Mouse (Mus musculus) heart, postnatal 0 days (tissue): ENCODE data around the gene Gm11111. TPM values are rescaled to one million over a fixed set of nuclear protein-coding genes. Genes with fewer than 3 reads are reported as not detected.
"Not testable (repeated sequence)": the region's sequence is repeated elsewhere in the genome, so short reads cannot be mapped to it uniquely, and the experiment has no call there.

Source experiments
- ATAC-seq: fragments of 200-750 bp; cut with Nextera tagmentation; 2 replicates; pipeline ENCODE4 v1.8.0; 2017; ENCODE audit warnings: low read depth, moderate number of reproducible peaks, moderate library complexity; ENCODE audit not compliant: insufficient read depth
- DNase-seq: peaks from one replicate; pipeline ENCODE4 v3.0.0-alpha.2; 2016; ENCODE audit warnings: low spot score
- H3K27ac ChIP-seq: fragments of 300-500 bp; sonication (generic); 2 replicates; pipeline ENCODE4 v1.5.1; 2014; ENCODE audit warnings: low read depth, mild to moderate bottlenecking
- H3K27me3 ChIP-seq: fragments of 300-500 bp; sonication (generic); 2 replicates; pipeline ENCODE4 v1.6.1; 2014; ENCODE audit warnings: low read length, mixed read lengths; ENCODE audit not compliant: control insufficient read depth, insufficient read depth
- H3K36me3 ChIP-seq: fragments of 300-500 bp; sonication (generic); replicated peaks from 2 replicates; pipeline ENCODE4 v1.6.1; 2014; ENCODE audit warnings: low read length, mixed read lengths; ENCODE audit not compliant: control insufficient read depth, insufficient read depth
- H3K4me1 ChIP-seq: fragments of 300-500 bp; sonication (generic); 2 replicates; pipeline ENCODE4 v1.6.1; 2014; ENCODE audit warnings: antibody characterized with exemption; ENCODE audit not compliant: control insufficient read depth, insufficient read depth
- H3K4me2 ChIP-seq: fragments of 300-500 bp; sonication (generic); 2 replicates; pipeline ENCODE4 v1.6.1; 2014; ENCODE audit warnings: low read depth, mild to moderate bottlenecking, low read length, moderate library complexity
- H3K4me3 ChIP-seq: fragments of 300-500 bp; sonication (generic); 2 replicates; pipeline ENCODE4 v1.5.1; 2014; ENCODE audit warnings: low read depth, low read length
- H3K9ac ChIP-seq: fragments of 300-500 bp; sonication (generic); replicated peaks from 2 replicates; pipeline ENCODE4 v1.6.1; 2014; ENCODE audit warnings: low read depth, low read length, mixed read lengths
- H3K9me3 ChIP-seq: fragments of 300-500 bp; sonication (generic); replicated peaks from 2 replicates; pipeline ENCODE4 v1.6.1; 2016; ENCODE audit warnings: low read length; ENCODE audit not compliant: control insufficient read depth
- CTCF ChIP-seq: IDR thresholded peaks from 2 replicates; pipeline ENCODE4 v1.5.1; 2016; ENCODE audit warnings: antibody characterized with exemption, control low read depth, low read depth
- EP300 ChIP-seq: IDR thresholded peaks from 2 replicates; pipeline ENCODE4 v1.6.1; 2016; ENCODE audit warnings: antibody characterized with exemption, low read depth
- WGBS: fragments of 180-500 bp; shearing (Covaris S2); extraction: QIAGEN DNeasy Blood & Tissue Kit; methylation state at CpG from one replicate; pipeline ENCODE4 v1.1.7; 2014; 5-methylcytosine and 5-hydroxymethylcytosine counted together
- polyA plus RNA-seq: library from polyadenylated mRNA; unstranded; fragments of >200 nt; fragmentation: Nextera tagmentation; extraction: Ambion mirVana; gene quantifications from 2 replicates; pipeline ENCODE4 v1.2.1, GENCODE M21; 2015
- total RNA-seq: library from RNA; depleted of rRNA; stranded (reverse); fragments of >200 nt; gene quantifications from 2 replicates; pipeline ENCODE4 v1.2.3, GENCODE M21; 2014; ENCODE audit warnings: low replicate concordance

Gm11111 gene
- total and polyA plus RNA-seq, 2 experiments from 2014 or later: not detected

GRCm38 (mm10) chr5:98574711-98575470, 22.4 kb downstream of the Gm11111 start:
- ATAC-seq (no peak), DNase-seq (no peak)
- H3K4me2 ChIP-seq: no peak overlapping the region
- H3K9me3 ChIP-seq: no peaks in the 10 kb centered on the region
- H3K9ac ChIP-seq: no peak overlapping the region
- H3K4me1 ChIP-seq: no peaks in the 10 kb centered on the region
- H3K36me3 ChIP-seq: no peaks in the 10 kb centered on the region
- TF ChIP-seq CTCF (no peak), EP300 (no peak)
- no peak overlapping the region for H3K4me3 ChIP-seq
- no peak overlapping the region for H3K27ac ChIP-seq
- H3K27me3 ChIP-seq: no peaks in the 10 kb centered on the region
- WGBS: 63% methylated on average over 12 of the region's 12 CpGs

DNA sequence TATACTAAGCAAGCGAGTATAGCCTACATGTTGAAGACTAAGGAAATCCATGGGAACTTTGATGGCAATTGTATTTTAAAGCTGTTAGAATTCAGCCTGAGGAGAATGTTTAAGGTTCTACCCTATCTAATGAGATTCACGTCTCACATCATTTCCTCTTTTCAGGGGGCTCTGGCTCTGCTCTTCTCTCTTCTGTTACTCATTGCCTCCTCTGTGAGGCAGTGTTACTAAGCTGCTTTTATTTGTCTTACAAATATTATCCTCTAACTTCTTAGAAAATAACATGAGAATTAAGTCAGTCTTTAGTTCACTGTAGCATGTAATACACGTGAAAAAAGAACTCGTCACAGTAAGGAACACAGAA, 23.0 kb downstream of the Gm11111 start:
- Histone ChIP-seq H3K27me3 (no peaks in the 10 kb centered on the region), H3K9ac (no peak overlapping the region), H3K4me1 (no peaks in the 10 kb centered on the region), H3K4me3 (no peak overlapping the region), H3K9me3 (no peaks in the 10 kb centered on the region), H3K36me3 (no peaks in the 10 kb centered on the region), H3K27ac (no peak overlapping the region), H3K4me2 (no peak overlapping the region)
- no peak for TF ChIP-seq EP300
- no peak for TF ChIP-seq CTCF
- DNase-seq (no peak), ATAC-seq (no peak)
- WGBS: 78% methylated on average over 4 of the region's 4 CpGs

GRCm38 (mm10) chr5:98576538-98576937, 24.0 kb downstream of the Gm11111 start:
- DNase-seq, H3K9ac ChIP-seq, H3K4me2 ChIP-seq, H3K36me3 ChIP-seq, ATAC-seq, H3K27me3 ChIP-seq, H3K9me3 ChIP-seq, H3K27ac ChIP-seq, H3K4me1 ChIP-seq, H3K4me3 ChIP-seq: not testable (repeated sequence)
- WGBS: 78% methylated on average over 6 of the region's 6 CpGs

DNA sequence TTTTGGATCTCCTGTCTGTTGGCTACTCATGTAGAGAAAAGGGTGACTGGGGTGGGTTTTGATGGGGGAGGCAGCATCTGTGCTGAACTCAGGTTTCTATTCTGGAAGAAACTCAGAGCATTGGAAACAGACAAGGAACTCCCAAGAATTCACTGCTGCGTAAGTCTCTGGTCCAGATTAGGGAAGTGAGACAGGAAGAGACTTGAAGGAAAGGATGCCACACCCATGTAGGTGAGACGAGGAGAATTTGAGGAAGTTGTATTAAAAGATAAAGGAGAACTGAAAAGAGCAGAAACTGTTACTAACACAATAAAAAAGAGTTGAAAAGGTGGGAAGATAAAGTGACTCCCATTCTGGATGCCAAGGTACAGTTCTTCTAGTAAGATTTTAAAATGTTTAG, 25.9 kb downstream of the Gm11111 start:
- TF ChIP-seq EP300 (no peak), CTCF (no peak)
- Histone ChIP-seq H3K4me2 (no peak overlapping the region), H3K27me3 (no peaks in the 10 kb centered on the region), H3K4me3 (no peak overlapping the region), H3K9ac (no peak overlapping the region), H3K4me1 (no peaks in the 10 kb centered on the region), H3K9me3 (no peaks in the 10 kb centered on the region), H3K36me3 (no peaks in the 10 kb centered on the region), H3K27ac (no peak overlapping the region)
- ATAC-seq (no peak), DNase-seq (no peak)
- WGBS: 56% methylated on average over 2 of the region's 2 CpGs

GRCm38 (mm10) chr5:98580811-98581210, 28.3 kb downstream of the Gm11111 start:
- no peak for TF ChIP-seq EP300
- no peak for TF ChIP-seq CTCF
- no peaks in the 10 kb centered on the region for H3K9me3 ChIP-seq
- no peak for DNase-seq
- H3K27ac ChIP-seq: no peak overlapping the region
- WGBS: 41% methylated on average over 5 of the region's 5 CpGs
- no peaks in the 10 kb centered on the region for H3K4me1 ChIP-seq
- H3K9ac ChIP-seq: no peak overlapping the region
- H3K36me3 ChIP-seq: no peaks in the 10 kb centered on the region
- H3K4me3 ChIP-seq: no peak overlapping the region
- H3K4me2 ChIP-seq: no peak overlapping the region
- H3K27me3 ChIP-seq: no peaks in the 10 kb centered on the region
- ATAC-seq: no peak

- Histone ChIP-seq H3K27ac (no peak overlapping the region), H3K4me1 (no peaks in the 10 kb centered on the region), H3K9ac (no peak overlapping the region), H3K9me3 (no peaks in the 10 kb centered on the region), H3K27me3 (no peaks in the 10 kb centered on the region), H3K4me3 (no peak overlapping the region), H3K4me2 (no peak overlapping the region), H3K36me3 (no peaks in the 10 kb centered on the region)
- DNase-seq: no peak
- 76% methylated on average over 3 of the region's 3 CpGs for WGBS
- TF ChIP-seq CTCF (no peak), EP300 (no peak)
- ATAC-seq: no peak
Observed at GRCm38 (mm10) chr5:98582051-98582450, 29.6 kb downstream of the Gm11111 start.
